Mouse (Mus musculus) adrenal gland, adult 18-20 months (tissue): Measurements from ENCODE around the gene Sntg2. TPM values are rescaled to one million over a fixed set of nuclear protein-coding genes. Genes with fewer than 3 reads are reported as not detected.

Source experiments
- DNase-seq, 2 experiments: peaks; one replicate each; pipeline ENCODE4 v3.0.0; 2021 to 2022; ENCODE audit warnings: low spot score in 2 of 2
- total RNA-seq, 2 experiments: library from RNA; stranded (reverse); gene quantifications; 1 replicate in 1 of 2; 2 replicates in 1 of 2; pipeline ENCODE4 v1.2.3; 2021

Sntg2 gene
- total RNA-seq, 2 experiments from 2014 or later = 0.70 to 0.77 TPM

DNA sequence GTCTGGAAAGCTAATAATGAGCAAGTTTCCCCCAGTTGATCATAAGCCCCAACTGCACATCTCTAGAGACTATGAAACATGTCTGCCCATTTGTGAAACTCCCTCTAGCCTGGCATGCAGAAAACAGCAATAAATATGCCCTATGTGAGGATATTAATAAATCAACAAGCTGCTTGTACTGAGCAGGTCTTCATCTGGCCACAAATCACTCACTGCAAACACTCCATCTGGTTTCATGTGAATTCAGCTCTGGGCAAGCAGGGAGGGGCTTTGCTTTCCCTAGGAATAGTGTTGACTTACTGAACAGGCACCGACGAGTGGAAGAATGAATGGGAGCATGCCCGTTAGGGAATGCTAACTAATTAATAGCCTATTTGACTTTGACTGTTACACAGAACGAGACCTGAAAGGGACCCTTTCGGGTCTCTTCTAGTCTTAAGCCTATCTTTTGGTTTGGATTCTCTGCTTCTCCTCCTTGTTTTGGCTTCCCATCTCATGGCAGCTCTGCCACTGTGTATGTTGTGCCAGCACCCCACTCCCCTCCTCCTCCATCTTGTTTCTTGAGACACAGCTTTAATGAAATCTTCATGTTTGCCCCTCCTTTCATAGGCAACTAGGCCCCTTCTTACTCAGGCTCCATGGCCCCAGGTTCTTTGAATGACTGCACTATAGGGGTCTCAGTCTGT lies 86.1 kb downstream of the Sntg2 start:
- DNase-seq = no peak

DNA sequence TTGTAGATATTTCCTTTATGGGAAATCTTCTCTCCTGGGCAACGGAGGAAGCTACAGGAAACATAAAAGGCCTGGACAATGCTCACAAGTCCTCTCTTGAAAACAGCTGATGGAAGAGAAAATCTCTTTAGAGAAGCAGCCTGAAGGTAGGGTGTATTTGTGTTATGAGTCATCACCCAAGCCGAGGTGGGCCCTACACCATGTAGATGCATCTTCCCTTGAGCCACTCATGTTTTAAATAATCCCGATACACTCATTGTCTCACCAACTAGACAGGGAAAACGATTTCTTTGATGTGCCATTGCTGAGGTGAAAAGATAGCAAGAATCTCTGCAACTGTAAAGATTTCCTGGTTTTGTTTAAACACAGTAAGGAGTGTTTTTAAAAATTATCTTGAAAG lies 89.4 kb downstream of the Sntg2 start:
- no peak for DNase-seq

GRCm38 (mm10) chr12:30272242-30272985 lies 100.8 kb downstream of the Sntg2 start:
- no peak for DNase-seq

DNA sequence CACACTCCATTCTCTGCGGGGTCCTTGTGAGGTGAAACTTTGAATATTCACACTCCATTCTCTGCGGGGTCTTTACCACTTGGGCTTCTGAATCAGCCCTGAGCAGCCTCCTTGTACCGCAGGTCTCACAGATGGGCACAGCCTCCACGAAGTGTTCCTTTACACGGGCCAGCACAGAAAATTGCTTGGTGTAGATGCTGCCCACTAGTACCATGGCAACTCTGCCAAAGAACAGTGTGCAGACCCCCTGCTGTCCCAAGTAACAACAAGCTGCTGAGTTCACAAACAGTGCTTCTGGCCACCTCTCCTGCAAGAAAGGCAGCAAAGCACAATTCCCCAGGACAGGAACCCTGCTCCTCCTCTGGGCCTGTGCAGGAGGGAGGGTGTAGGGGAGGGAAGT lies 109.0 kb downstream of the Sntg2 start:
- DNase-seq = no peak

DNA sequence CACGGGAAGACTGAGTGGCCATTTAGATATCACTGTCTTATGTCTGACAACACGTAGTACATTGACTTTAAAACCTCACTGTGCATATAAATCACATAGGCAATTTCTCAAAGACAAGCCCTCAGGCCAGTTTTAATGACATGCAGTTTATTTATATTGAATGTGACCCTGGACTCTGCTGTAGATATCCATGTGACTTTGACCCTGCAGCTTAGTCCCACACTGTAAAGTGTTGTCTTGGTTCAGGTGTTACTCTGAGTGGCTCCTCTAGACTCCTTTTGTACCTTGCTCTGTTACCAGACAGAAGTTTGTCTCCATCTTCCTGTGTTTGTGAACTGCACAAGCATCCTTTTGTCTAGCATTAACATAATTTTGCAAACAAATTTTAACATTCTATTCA lies 112.0 kb downstream of the Sntg2 start:
- no peak for DNase-seq

- no peak for DNase-seq
These were observed 114.5 kb downstream of the Sntg2 start for GRCm38 (mm10) chr12:30258641-30259040.

DNA sequence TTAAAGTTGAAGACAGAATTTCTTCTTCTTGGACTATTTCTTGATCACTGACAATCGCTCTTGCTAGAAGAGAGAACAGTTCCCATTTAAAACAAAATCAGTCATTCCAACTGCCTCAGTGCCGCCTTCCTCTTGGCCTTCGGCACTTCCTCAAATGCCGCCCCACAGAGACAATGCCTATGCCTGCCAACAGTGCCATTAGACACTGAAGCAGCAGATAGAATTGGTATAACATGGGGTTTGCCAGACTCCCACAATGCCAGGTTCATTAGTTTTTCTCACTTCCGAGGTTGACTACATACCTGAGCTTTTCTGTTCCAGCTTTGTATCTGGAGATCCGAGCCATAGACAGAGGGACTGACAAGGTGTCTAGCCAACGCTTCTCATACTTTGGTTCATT lies 115.5 kb downstream of the Sntg2 start:
- no peak for DNase-seq

DNA sequence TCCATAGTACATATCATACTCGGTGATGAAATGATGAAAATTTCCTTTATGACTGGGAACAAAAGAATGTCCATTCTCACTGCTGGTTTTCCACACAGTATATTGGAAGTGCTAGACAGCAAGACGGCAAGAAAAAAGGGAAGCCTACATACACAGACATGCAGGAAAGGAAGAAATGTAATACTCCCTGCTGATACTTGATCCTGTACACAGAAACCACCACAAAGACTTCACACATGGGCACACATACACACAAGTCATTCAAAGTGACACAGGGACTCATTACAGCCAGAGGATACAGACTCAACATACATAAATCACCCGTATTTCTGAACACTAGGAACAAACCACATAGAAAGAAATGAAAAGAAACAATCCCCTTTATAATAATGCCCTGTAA lies 117.0 kb downstream of the Sntg2 start:
- DNase-seq = no peak

GRCm38 (mm10) chr12:30254581-30254980 lies 118.6 kb downstream of the Sntg2 start:
- no peak for DNase-seq

GRCm38 (mm10) chr12:30252381-30252780 lies 120.8 kb downstream of the Sntg2 start:
- DNase-seq = no peak

GRCm38 (mm10) chr12:30251283-30251829 lies 121.8 kb downstream of the Sntg2 start:
- no peak for DNase-seq

DNA sequence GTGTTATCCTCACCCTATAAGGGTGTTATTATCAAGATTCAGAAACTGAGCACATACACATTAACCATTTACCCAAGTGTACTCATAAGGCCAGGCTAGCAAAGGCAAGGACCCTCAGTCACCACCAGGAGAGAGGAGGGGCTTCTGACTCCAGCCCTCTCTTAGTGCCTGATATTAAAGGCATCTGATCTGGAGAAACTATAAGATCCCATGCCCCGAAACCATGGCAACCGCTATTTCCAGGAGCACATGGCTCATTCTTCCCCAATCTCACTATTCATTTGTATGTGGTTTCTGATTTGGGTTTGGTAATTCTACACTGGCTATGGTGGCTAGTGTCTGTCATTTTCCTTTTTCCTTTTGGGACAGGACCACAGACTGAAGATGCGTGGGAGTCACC lies 124.1 kb downstream of the Sntg2 start:
- DNase-seq = no peak

- no peak for DNase-seq
These were observed 126.8 kb downstream of the Sntg2 start for GRCm38 (mm10) chr12:30246286-30246945.

DNA sequence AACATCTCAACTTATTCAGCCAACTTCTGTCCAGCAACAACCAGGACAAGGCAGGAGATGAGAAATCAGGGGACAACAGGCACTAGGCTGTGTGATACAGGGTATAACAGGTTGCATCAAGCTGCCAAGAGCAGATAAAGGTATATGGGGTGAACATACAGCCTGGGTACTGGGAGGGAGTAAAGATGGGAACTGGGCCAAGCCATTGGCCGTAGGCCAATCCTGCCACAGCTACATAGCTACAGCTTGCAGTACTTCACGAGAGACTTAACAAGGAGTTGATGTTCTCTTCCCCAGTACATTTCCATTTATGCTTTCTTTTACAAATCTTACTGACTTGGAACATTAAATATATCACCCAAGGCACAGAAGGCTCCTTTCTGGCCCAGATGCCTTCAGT lies 129.0 kb downstream of the Sntg2 start:
- no peak for DNase-seq

DNA sequence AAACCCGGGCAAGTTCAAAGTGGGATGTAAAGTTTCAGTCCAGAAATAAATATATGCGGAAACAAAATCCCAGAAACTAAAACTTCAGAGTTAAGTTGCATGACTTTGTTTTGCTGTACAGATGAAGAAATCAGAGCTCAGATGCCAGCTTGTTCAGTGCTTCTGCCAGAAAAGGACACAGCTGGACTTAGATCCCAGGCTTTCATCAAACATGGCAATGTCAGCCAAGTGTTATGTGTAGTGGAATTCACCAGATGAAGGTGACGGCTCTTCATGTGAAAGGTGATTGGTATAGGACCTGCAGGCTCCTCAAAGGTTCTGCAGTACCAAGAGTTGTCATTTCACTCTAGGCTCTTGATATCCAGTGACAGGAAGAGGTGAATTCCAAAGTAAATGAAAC lies 132.3 kb downstream of the Sntg2 start:
- DNase-seq = no peak

DNA sequence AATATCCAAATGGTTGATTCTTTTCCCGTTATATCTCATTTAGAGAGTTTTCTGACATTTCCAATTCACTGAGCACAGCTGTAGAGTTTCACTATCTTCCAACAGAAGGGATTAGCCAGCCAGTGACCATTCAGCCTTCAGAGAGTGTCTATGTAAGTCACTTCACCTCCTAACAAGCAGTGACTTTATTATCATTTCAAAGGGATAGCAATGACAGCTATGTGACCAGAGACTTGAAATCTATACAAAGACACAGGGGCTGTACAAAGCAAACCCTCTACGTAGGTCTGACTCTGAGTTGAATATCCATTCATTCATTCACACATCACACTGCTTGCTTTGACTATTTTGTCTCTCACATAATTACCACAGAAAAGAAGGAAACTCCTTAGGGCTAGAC lies 138.2 kb downstream of the Sntg2 start:
- no peak for DNase-seq

- no peak for DNase-seq
These were observed 145.2 kb downstream of the Sntg2 start for GRCm38 (mm10) chr12:30228004-30228403.

DNA sequence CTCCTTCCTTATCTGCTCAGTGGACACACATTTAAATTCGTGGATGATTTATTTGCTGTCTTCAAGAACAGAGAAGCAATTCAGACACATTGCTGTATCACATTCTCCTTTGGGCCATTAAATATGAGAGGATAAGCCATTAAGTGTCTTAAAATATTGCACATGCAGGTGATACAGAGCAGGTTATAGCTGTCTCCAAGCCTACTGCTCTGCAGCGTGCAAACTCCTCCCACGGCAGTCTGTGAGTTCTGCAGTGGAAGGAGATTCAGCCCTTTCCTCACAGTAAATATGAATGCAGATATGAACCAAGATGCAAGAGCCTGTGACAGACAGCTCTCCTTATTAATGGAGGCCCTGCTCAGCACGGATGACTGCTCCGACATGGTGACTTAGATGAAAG lies 146.9 kb downstream of the Sntg2 start:
- no peak for DNase-seq

DNA sequence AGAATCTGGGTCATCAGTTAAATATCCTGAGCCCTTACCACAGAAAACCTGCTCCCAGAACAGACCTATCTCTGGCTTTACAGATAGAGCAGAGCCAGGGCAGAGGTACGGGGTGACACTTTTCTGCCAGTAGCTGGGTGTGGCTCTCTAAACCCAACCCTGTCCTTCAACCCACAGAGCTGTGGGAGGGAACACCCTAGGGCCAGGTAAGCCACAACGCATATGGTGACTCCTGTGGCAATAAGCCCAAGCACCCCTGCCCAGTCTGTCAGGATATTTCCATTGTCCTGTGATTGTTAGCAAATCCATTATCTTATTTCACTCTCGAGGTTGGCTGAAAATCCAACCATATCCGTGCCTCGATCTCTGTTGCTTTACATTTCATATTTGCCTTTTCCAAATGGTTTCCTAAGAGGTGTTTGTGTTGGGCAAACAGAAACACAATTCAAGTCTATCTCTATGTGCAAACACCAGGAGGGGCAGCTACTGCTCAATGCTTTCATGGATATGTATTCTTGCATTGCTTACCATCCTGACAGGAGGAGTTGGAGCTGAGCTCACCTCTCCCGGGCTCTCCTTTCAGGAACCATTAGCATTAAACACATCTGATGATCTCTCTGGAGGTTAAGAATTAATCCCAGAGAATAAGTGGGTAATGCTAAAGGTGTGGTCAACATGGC lies 156.3 kb downstream of the Sntg2 start:
- no peak for DNase-seq

- DNase-seq = no peak
These were observed 158.4 kb downstream of the Sntg2 start for GRCm38 (mm10) chr12:30214761-30215160.

DNA sequence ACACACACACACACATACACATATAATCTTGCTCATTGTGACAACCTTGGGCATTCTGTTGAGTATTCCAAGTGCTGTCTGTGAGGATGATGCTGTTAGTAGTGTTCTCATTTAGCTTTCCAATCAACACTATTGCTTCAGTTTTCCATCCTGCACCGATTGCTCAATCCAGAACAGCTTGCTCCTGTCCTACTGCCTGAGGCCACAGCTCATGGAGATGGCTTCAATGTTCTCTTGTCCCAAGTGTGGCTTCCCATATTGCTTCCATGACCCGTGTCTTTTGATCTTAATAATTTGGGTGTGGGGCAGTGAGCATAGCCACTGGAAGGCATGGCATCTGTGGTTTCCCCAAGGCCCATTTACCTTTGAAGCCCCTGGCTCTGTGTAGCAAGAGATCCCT lies 162.8 kb downstream of the Sntg2 start:
- DNase-seq = no peak
